Mouse (Mus musculus) heart, embryonic 11.5 days (tissue): ENCODE measurements around the gene Phyhd1. TPM values are rescaled to one million over a fixed set of nuclear protein-coding genes. Genes with fewer than 3 reads are reported as not detected.

Experiments
- ATAC-seq: fragments of 200-750 bp; cut with Nextera tagmentation; replicated peaks from 2 replicates; pipeline ENCODE4 v1.8.0; 2017; ENCODE audit warnings: moderate library complexity; ENCODE audit not compliant: insufficient number of reproducible peaks, low FRiP score, low TSS enrichment
- H3K27ac ChIP-seq: fragments of 300-500 bp; sonication (generic); 2 replicates; pipeline ENCODE4 v1.5.1; 2014; ENCODE audit warnings: mild to moderate bottlenecking, low read depth, low read length
- H3K27me3 ChIP-seq: fragments of 300-500 bp; sonication (generic); 2 replicates; pipeline ENCODE4 v1.6.1; 2014; ENCODE audit warnings: mild to moderate bottlenecking, low read length, mixed read lengths; ENCODE audit not compliant: control insufficient read depth, insufficient read depth
- H3K36me3 ChIP-seq: fragments of 300-500 bp; sonication (generic); 2 replicates; pipeline ENCODE4 v1.6.1; 2014; ENCODE audit warnings: mild to moderate bottlenecking, low read length, moderate library complexity, mixed read lengths; ENCODE audit not compliant: control insufficient read depth, insufficient read depth
- H3K4me1 ChIP-seq: fragments of 300-500 bp; sonication (generic); 2 replicates; pipeline ENCODE4 v1.6.1; 2014; ENCODE audit warnings: low read length; ENCODE audit not compliant: control insufficient read depth, insufficient read depth
- H3K4me2 ChIP-seq: fragments of 300-500 bp; sonication (generic); 2 replicates; pipeline ENCODE4 v1.6.1; 2014; ENCODE audit warnings: mild to moderate bottlenecking, moderate library complexity
- H3K4me3 ChIP-seq: fragments of 300-500 bp; sonication (generic); 2 replicates; pipeline ENCODE4 v1.5.1; 2014; ENCODE audit warnings: low read depth, low read length
- H3K9ac ChIP-seq: fragments of 300-500 bp; sonication (generic); 2 replicates; pipeline ENCODE4 v1.6.1; 2014; ENCODE audit warnings: mild to moderate bottlenecking, low read depth, low read length, moderate library complexity
- H3K9me3 ChIP-seq: fragments of 300-500 bp; sonication (generic); replicated peaks from 2 replicates; pipeline ENCODE4 v1.6.1; 2016; ENCODE audit warnings: low read length; ENCODE audit not compliant: control insufficient read depth
- WGBS: fragments of 180-500 bp; shearing (Covaris S2); extraction: QIAGEN DNeasy Blood & Tissue Kit; methylation state at CpG from one replicate; pipeline ENCODE4 v1.1.7; 2014; ENCODE audit not compliant: insufficient replicate concordance; 5-methylcytosine and 5-hydroxymethylcytosine counted together
- polyA plus RNA-seq: library from polyadenylated mRNA; unstranded; fragments of >200 nt; fragmentation: Nextera tagmentation; extraction: Ambion mirVana; gene quantifications from 2 replicates; pipeline ENCODE4 v1.2.1, GENCODE M21; 2014

The Phyhd1 gene
- polyA plus RNA-seq, 1 experiment from 2014 or later: 4.7 TPM

DNA sequence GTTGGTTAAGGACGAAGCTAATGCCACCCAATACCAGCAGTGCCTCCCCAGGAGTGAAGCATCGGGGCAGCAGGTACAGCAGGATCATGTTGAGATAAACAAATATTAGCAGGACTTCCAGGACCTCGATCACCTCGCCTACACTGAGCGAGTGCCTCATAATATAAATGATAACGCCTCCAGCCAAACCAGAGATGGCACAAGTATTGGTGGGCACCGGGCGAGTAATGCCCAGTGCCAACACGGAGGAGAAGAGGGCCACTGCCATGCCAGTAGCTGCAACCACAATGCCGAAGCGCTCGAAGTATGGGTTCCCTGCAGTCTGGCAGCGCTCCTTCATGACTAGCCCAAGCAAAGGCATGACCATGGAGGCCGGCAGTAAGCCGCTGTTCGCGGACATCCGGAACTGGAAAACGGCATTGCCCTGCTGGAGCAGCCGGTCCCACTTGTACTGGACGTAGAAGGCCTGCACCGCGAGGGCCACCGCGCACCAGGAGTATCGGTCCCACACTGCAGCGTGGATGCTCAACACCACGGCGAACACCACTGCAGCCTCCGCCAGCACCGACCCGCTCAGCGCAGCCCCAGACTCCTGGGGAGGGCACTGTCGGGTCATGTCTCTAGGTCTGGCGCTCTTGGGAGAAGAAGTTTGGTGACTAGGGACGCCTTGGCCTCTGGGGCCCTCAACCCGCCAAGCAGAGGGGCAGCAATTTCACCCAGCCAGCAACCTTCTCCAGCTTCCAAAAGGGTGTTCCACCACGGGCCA is 19.6 kb downstream of the Phyhd1 start:
- Histone ChIP-seq H3K4me3 (peak overlapping the region; percentile 97), H3K27ac (no peak overlapping the region), H3K9ac (peak overlapping the region; percentile 97), H3K9me3 (no peaks in the 10 kb centered on the region), H3K4me1 (peaks cover 13% of the 10 kb centered on the region), H3K4me2 (peak overlapping the region; percentile 75), H3K27me3 (no peaks in the 10 kb centered on the region), H3K36me3 (no peaks in the 10 kb centered on the region)
- ATAC-seq: peak; percentile 65
- WGBS: 12% methylated on average over 38 of the region's 38 CpGs

DNA sequence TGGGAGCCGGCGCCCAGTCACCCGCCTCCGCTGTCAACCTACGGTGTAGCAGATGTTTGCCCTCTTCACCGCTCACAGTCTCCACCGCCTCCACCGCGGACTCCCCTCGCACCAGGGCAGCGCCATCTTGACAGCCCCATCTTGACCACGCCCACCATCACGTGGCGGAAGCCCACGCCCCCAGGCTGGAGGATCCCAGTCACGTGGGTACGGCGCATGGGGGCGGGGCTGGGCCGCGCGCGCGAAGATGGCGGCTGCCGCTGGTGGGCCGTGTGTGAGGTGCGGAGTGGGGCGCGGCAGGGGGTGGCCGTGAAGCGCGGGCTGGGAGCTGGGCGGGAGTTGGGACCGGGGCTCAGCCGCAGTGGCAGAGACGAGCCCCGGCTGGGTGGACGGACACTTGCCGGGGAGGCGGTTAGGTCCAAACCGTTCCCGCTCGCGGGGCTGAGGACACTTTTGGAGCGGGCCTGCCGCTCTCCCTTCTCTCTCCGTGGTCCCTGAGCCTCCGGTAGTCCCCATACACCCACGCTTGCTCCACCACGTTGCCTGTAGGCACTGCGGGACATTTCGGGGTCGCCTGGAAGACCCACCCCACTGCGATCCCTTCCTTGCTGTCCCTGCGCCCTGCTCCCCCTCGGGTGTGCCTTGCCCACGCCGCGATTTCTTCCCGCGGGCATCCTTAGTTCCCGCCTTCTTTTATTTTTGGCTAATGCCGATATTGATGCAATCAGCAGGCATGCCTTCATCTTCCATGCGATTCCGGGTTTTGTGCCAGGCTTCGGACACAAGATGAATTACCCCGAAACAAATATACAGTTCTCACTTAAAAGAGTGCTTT is 20.4 kb downstream of the Phyhd1 start, which contains the start of the genes Dolk and Nup188:
TSS of gene Dolk (minus strand) at position 143 of the 835 bp plus-strand sequence.
TSS of gene Nup188 (plus strand) at position 206 of the 835 bp plus-strand sequence.
- H3K4me2 ChIP-seq: peak within 1 kb of the TSS; percentile 75
- peak within 1 kb of the TSS; percentile 97 for H3K4me3 ChIP-seq
- under 1% methylated on average over 66 of the region's 68 CpGs for WGBS
- ATAC-seq: peak; percentile 90
- H3K9me3 ChIP-seq: no peaks in the 10 kb centered on the region
- H3K27me3 ChIP-seq: no peaks in the 10 kb centered on the region
- H3K36me3 ChIP-seq: no peaks in the 10 kb centered on the region
- H3K9ac ChIP-seq: peak within 1 kb of the TSS; percentile 97
- H3K27ac ChIP-seq: peak within 1 kb of the TSS; percentile 52
- peaks cover 13% of the 10 kb centered on the region for H3K4me1 ChIP-seq

DNA sequence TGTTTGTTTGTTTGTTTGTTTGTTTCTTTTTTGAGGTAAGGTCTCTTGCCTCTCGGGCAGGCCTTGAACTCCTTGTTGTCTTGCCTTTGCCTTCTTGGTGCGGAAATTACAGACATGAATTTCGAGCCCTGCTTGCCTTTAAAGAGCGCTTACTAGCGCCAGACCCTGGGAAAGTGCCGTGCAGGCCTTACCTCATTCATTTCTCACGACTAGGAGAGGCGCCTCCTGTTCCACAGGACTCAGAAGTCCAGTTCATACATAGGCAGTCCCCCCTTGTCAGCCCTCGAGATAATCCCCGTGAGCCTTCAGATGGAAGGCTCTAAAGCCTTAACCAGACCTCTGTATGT is 21.0 kb downstream of the Phyhd1 start:
- ATAC-seq: no peak
- Histone ChIP-seq H3K27me3 (no peaks in the 10 kb centered on the region), H3K4me3 (peak overlapping the region; percentile 97), H3K27ac (peak overlapping the region; percentile 52), H3K4me1 (peaks cover 13% of the 10 kb centered on the region), H3K36me3 (no peaks in the 10 kb centered on the region), H3K9me3 (no peaks in the 10 kb centered on the region), H3K4me2 (peak overlapping the region; percentile 75), H3K9ac (peak overlapping the region; percentile 97)
- WGBS: under 1% methylated on average over 10 of the region's 10 CpGs

DNA sequence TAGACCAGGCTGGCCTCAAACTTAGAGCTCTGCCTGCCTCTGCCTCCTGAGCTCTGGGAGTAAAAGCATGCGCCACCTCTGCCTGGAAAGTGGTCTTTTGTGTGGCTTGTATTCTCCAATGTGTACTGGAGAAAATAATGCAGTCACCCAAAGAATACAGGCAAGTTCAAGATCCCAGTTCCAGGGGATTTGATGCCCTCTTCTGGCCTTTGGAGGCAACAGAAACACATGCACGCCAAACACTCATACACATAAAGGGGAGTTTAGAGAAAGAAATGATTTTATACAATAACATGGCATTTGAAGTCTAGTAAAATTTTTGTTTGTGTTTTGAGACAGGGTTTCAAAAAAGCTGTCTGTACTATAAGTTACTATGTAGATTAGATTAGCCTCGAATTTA is 33.5 kb downstream of the Phyhd1 start:
- no peaks in the 10 kb centered on the region for H3K27me3 ChIP-seq
- no peak overlapping the region for H3K9ac ChIP-seq
- no peaks in the 10 kb centered on the region for H3K9me3 ChIP-seq
- peaks cover 20% of the 10 kb centered on the region for H3K36me3 ChIP-seq
- WGBS: 76% methylated on average over 3 of the region's 3 CpGs
- H3K27ac ChIP-seq: no peak overlapping the region
- no peaks in the 10 kb centered on the region for H3K4me1 ChIP-seq
- no peak overlapping the region for H3K4me3 ChIP-seq
- H3K4me2 ChIP-seq: no peak overlapping the region
- ATAC-seq: no peak

DNA sequence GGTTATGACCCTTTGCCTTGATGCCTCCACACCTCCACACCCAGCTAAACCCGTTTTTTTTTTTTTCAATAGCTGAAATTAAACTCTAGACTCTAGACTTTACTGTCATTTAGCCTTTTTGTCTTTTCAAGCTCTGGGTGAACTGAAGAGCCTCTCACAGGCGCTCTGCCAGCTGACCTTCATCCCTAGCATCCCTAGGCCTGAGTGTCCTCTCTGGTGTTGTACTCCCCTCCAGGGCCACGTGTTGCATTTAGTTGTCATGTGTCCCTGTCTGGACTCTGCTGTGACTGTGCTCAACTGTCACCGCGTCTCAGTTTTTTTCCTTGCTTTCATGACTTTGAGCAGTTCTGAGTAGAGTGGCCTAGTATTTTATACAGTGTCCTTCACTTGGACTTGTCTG is 34.0 kb downstream of the Phyhd1 start:
- H3K4me3 ChIP-seq: no peak overlapping the region
- no peak overlapping the region for H3K27ac ChIP-seq
- H3K36me3 ChIP-seq: peaks cover 23% of the 10 kb centered on the region
- no peak overlapping the region for H3K9ac ChIP-seq
- H3K4me1 ChIP-seq: no peaks in the 10 kb centered on the region
- no peaks in the 10 kb centered on the region for H3K27me3 ChIP-seq
- no peak for ATAC-seq
- WGBS: 90% methylated on average over 5 of the region's 5 CpGs
- H3K4me2 ChIP-seq: no peak overlapping the region
- H3K9me3 ChIP-seq: no peaks in the 10 kb centered on the region

DNA sequence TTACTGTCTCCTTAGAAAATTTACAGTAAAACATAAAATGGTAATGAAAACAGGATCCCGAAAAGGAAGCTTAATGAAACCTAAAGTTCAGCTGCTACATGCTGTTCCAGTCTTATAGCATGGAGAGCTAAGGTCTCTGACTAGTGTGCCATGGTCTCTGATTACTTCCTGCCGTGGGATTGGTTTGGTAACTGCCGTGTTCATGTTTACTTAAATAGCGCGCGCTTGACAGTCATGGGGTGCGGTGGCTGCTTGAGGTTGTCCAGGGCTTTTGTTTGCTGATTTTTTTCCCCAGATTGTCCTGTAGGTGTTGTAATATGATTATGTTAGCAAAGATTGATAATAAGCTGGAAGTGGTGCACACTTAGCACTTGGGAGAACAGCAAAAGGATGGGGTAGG is 40.1 kb downstream of the Phyhd1 start:
- Histone ChIP-seq H3K9ac (no peak overlapping the region), H3K4me2 (no peak overlapping the region), H3K9me3 (no peaks in the 10 kb centered on the region), H3K36me3 (peaks cover 51% of the 10 kb centered on the region), H3K27me3 (no peaks in the 10 kb centered on the region), H3K4me1 (no peaks in the 10 kb centered on the region), H3K4me3 (no peak overlapping the region), H3K27ac (no peak overlapping the region)
- no peak for ATAC-seq
- WGBS: 95% methylated on average over 7 of the region's 7 CpGs

DNA sequence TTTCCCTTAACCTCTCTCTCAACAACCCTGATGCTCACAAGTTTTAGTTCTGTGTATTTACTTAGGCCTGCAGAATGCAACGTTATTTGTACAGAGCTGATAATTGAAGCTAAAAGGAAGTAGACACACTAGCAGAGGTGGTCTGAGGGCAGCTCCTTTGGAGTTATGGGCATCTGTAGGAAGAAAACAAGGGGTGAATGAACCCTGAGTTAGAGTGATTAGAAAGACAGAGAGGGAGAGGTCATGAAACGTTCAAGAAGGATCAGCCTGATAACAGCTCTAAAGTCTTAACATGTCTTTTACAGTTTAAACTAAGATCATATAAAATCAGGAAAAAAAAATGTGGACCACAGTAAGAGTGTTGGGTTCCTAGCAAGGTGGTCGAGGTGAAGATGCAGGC is 43.3 kb downstream of the Phyhd1 start:
- no peak for ATAC-seq

DNA sequence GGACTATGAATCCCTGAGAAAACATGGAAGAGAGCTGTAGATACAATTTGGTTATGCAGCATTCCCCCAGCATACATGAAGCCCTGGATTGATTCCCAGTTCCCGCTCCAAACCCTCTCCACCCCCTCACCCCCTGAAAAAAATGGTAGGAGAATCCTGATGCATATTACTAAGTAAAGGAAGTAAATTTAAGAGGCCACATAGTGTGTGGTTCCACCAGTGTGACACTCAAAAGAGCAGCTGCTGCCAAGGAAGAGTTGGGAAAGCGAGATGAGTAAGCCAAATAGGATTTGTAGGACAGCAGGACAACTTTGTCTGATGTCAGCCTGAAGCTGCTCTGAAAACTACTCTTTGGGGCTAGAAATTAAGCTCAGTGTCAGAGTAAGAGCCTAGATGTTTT is 45.5 kb downstream of the Phyhd1 start:
- H3K36me3 ChIP-seq: peaks cover 59% of the 10 kb centered on the region
- H3K27ac ChIP-seq: no peak overlapping the region
- no peak overlapping the region for H3K4me2 ChIP-seq
- H3K9ac ChIP-seq: no peak overlapping the region
- ATAC-seq: no peak
- H3K4me1 ChIP-seq: no peaks in the 10 kb centered on the region
- 94% methylated on average over 2 of the region's 2 CpGs for WGBS
- no peaks in the 10 kb centered on the region for H3K27me3 ChIP-seq
- H3K4me3 ChIP-seq: no peak overlapping the region
- no peaks in the 10 kb centered on the region for H3K9me3 ChIP-seq

More for the DNA sequence above, 43.3 kb downstream of the Phyhd1 start:
- Histone ChIP-seq H3K27me3 (no peaks in the 10 kb centered on the region), H3K27ac (no peak overlapping the region), H3K9me3 (no peaks in the 10 kb centered on the region), H3K4me2 (no peak overlapping the region), H3K9ac (no peak overlapping the region), H3K36me3 (peaks cover 56% of the 10 kb centered on the region), H3K4me3 (no peak overlapping the region), H3K4me1 (no peaks in the 10 kb centered on the region)
- 82% methylated on average over 3 of the region's 3 CpGs for WGBS
